Mouse (Mus musculus): ENCODE measurements around the gene Pou2f1.

GRCm38 (mm10) chr1:165933915-165934647, 68.4 kb downstream of the Pou2f1 start:
- TF ChIP-seq POLR2A (IDR thresholded peaks at IDR 0.05; ENCODE audit: insufficient read depth, low read length): no peak
- no peak for TF ChIP-seq CTCF (IDR thresholded peaks at IDR 0.05; ENCODE audit: low read depth, low read length)
- TF ChIP-seq EP300 (IDR thresholded peaks at IDR 0.05; ENCODE audit: insufficient read depth, low read depth, low read length): no peak
